Mouse (Mus musculus): ENCODE measurements at regions not wholly inside any gene's neighbourhood (a gene's known extent, or its start where the extent isn't known, plus 50 kb on each side); places are given as distances from the start of the nearest gene placed in this dataset.

DNA sequence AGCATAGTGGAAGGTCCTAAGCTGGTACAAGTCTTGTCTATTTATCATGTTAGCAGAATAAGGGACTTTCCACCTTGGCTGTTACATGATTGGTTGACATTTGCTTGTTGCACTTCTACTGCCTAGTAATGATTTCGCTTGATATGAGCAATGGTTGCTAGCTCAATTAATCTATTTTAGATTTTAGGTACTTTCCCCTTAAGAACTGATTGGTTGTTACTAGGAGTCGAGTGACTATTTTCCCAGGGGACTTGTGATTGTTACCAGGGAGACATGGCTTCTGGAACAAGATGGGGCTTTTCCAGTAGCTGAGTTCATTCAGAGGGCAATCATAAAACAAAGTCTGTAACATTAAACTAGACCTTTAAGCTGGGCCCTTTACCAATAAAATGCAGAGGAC, 100.9 kb downstream of the Nup35 start:
- no peak overlapping the region for H3K27ac ChIP-seq (replicated peaks)
- H3K36me3 ChIP-seq, result no peaks in the 10 kb centered on the region
- H3K27me3 ChIP-seq (replicated peaks), result no peaks in the 10 kb centered on the region
- H3K4me3 ChIP-seq (replicated peaks), result no peak overlapping the region
- no peaks in the 10 kb centered on the region for H3K4me1 ChIP-seq
- no peak overlapping the region for H3K9ac ChIP-seq (replicated peaks)
- no peak overlapping the region for H3K4me2 ChIP-seq
- ATAC-seq (ENCODE audit: low FRiP score), result no peak
- no peaks in the 10 kb centered on the region for H3K9me3 ChIP-seq (replicated peaks)
- 60% methylated on average over 2 of the region's 2 CpGs for WGBS

- no peaks in the 10 kb centered on the region for H3K9me3 ChIP-seq (replicated peaks)
- 70% methylated on average over 5 of the region's 5 CpGs for WGBS
- no peaks in the 10 kb centered on the region for H3K27me3 ChIP-seq (replicated peaks)
- H3K9ac ChIP-seq (replicated peaks), result no peak overlapping the region
- no peaks in the 10 kb centered on the region for H3K4me1 ChIP-seq
- no peak overlapping the region for H3K27ac ChIP-seq (replicated peaks)
- ATAC-seq (ENCODE audit: low FRiP score), result no peak
- no peak overlapping the region for H3K4me2 ChIP-seq
- no peaks in the 10 kb centered on the region for H3K36me3 ChIP-seq
- H3K4me3 ChIP-seq (replicated peaks), result no peak overlapping the region
Observed at GRCm38 (mm10) chr2:80724085-80724484, 107.0 kb downstream of the Nup35 start.

DNA sequence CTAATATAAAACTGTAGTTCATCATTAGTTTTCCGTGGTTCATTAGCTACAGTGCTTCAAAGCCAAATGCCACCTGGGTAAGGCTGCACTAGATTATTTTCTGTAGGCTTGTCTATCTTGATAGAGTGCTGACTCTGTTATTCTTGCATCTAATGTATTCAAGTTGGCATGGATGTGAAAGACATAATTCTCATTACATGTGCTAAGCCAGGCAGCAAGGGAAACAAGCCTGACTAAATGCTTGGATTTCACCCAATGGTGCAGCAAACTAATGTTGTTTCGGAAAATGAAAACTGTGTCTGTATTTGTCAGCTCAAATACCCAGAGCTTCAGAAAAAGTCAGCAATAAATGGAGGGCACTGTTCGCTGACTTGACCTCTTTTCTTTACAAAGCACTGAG, 114.3 kb downstream of the Nup35 start:
- no peak for ATAC-seq (ENCODE audit: low FRiP score)
- no peak overlapping the region for H3K9ac ChIP-seq (replicated peaks)
- no peaks in the 10 kb centered on the region for H3K9me3 ChIP-seq (replicated peaks)
- H3K4me2 ChIP-seq, result no peak overlapping the region
- no peaks in the 10 kb centered on the region for H3K36me3 ChIP-seq
- no peaks in the 10 kb centered on the region for H3K27me3 ChIP-seq (replicated peaks)
- H3K27ac ChIP-seq (replicated peaks), result no peak overlapping the region
- 61% methylated on average over 3 of the region's 3 CpGs for WGBS
- no peaks in the 10 kb centered on the region for H3K4me1 ChIP-seq
- no peak overlapping the region for H3K4me3 ChIP-seq (replicated peaks)

GRCm38 (mm10) chr2:80746737-80747136, 129.7 kb downstream of the Nup35 start:
- H3K36me3 ChIP-seq, result no peaks in the 10 kb centered on the region
- ATAC-seq (ENCODE audit: low FRiP score), result no peak

DNA sequence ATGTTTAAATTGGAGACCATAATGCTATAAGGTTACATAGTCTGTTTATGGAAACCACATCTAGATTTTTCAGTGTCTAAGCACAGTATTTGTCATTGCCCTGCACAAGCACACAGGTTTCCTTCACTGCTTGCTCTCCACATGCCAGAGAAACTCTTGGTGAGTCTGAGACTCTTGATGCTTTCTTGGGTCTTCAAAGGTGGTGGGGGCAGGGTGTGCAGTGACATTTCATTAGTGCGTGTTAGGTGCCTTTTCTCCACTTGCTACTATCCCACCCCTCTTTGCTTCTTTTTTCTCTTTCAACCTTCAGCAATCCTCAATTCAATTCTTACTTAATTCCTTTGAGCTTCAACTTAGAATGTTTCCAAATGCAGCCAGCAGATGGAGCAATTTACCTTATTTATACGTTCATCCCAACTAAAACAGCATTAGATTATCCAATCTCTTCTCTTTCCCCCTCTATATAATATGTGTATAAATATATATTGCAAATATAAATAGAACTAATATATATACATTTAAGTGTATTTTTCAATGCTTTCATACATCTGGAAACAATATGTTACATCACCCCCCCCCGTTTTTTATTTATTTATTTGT, 145.1 kb downstream of the Nup35 start:
- H3K27ac ChIP-seq (replicated peaks), result no peak overlapping the region
- 39% methylated on average over 3 of the region's 3 CpGs for WGBS
- H3K9ac ChIP-seq (replicated peaks), result no peak overlapping the region
- H3K9me3 ChIP-seq (replicated peaks), result no peaks in the 10 kb centered on the region
- no peaks in the 10 kb centered on the region for H3K27me3 ChIP-seq (replicated peaks)
- H3K36me3 ChIP-seq, result no peaks in the 10 kb centered on the region
- H3K4me2 ChIP-seq, result no peak overlapping the region
- peaks cover 7% of the 10 kb centered on the region; the same call in 1 of the 2 replicates for H3K4me1 ChIP-seq
- ATAC-seq (ENCODE audit: low FRiP score), result no peak; the same call in 1 of the 2 replicates
- H3K4me3 ChIP-seq (replicated peaks), result no peak overlapping the region

More at GRCm38 (mm10) chr2:80746737-80747136, 129.7 kb downstream of the Nup35 start:
- Histone ChIP-seq H3K27ac (replicated peaks) (no peak overlapping the region), H3K27me3 (replicated peaks) (no peaks in the 10 kb centered on the region), H3K9ac (replicated peaks) (no peak overlapping the region), H3K4me3 (replicated peaks) (no peak overlapping the region), H3K9me3 (replicated peaks) (no peaks in the 10 kb centered on the region), H3K4me1 (no peaks in the 10 kb centered on the region), H3K4me2 (no peak overlapping the region)
- WGBS, result 78% methylated on average over 6 of the region's 6 CpGs

DNA sequence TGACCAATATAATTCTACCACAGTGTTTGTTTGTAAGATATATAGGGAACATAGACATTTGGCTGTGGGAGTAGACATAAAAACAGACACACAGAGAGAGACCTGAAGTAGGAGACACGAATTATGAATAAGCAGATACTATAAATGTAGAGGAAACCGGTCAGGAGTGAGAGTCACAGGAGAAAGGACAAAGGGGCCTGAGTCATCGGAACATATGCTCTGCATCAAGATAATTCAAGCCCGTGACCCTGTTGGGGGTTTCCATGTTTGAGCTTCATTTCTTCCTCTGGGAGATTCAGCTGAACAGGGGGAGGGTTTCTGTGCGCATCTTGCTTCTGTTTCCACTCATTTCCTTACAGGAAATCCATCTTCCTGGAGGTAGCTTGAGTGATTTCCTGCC, 154.1 kb downstream of the Nup35 start:
- Histone ChIP-seq H3K27me3 (replicated peaks) (no peaks in the 10 kb centered on the region), H3K36me3 (no peaks in the 10 kb centered on the region), H3K27ac (replicated peaks) (no peak overlapping the region), H3K4me3 (replicated peaks) (no peak overlapping the region), H3K4me1 (no peaks in the 10 kb centered on the region), H3K9me3 (replicated peaks) (no peaks in the 10 kb centered on the region), H3K4me2 (no peak overlapping the region), H3K9ac (replicated peaks) (no peak overlapping the region)
- 74% methylated on average over 5 of the region's 5 CpGs for WGBS
- ATAC-seq (ENCODE audit: low FRiP score), result no peak

DNA sequence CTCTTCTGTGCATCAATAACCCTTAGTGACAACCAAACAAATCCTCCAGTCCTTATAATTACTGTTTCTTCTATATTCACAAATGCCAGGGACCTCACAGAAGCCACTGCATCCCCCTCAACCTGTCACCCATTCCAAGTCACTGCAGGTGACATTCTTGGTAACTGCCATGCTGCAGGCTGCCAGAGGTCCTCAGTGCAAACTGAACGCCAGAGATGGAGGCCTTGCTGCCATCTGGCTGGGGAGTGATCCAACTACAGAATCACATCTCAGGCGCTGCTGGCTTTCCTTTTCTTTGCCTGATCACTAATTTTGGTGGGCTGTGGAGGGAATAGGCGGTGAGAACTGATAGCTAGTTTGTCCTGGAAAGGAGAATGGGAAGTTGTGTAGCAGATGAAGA, 155.4 kb downstream of the Nup35 start:
- no peak overlapping the region for H3K4me2 ChIP-seq
- H3K27ac ChIP-seq (replicated peaks), result no peak overlapping the region
- H3K36me3 ChIP-seq, result no peaks in the 10 kb centered on the region
- H3K9me3 ChIP-seq (replicated peaks), result no peaks in the 10 kb centered on the region
- 66% methylated on average over 3 of the region's 3 CpGs for WGBS
- H3K27me3 ChIP-seq (replicated peaks), result no peaks in the 10 kb centered on the region
- ATAC-seq (ENCODE audit: low FRiP score), result no peak
- no peak overlapping the region for H3K4me3 ChIP-seq (replicated peaks)
- no peaks in the 10 kb centered on the region for H3K4me1 ChIP-seq
- no peak overlapping the region for H3K9ac ChIP-seq (replicated peaks)

- no peaks in the 10 kb centered on the region for H3K9me3 ChIP-seq (replicated peaks)
- H3K4me1 ChIP-seq, result 0 out of 2 replicates have a peak, but pooled peaks cover 4% of the 10 kb centered on the region
- H3K4me3 ChIP-seq (replicated peaks), result no peak overlapping the region
- no peak overlapping the region for H3K9ac ChIP-seq (replicated peaks)
- H3K4me2 ChIP-seq, result no peak overlapping the region
- H3K36me3 ChIP-seq, result no peaks in the 10 kb centered on the region
- no peak for ATAC-seq (ENCODE audit: low FRiP score)
- H3K27ac ChIP-seq (replicated peaks), result no peak overlapping the region
- WGBS, result 65% methylated on average over 4 of the region's 4 CpGs
- H3K27me3 ChIP-seq (replicated peaks), result no peaks in the 10 kb centered on the region
Observed at GRCm38 (mm10) chr2:80786370-80786769, 169.3 kb downstream of the Nup35 start.

GRCm38 (mm10) chr2:80793345-80794147, 176.5 kb downstream of the Nup35 start:
- Histone ChIP-seq H3K4me1 (peaks cover 9% of the 10 kb centered on the region; the same call in 1 of the 2 replicates), H3K4me2 (no peak overlapping the region), H3K36me3 (no peaks in the 10 kb centered on the region), H3K9me3 (replicated peaks) (no peaks in the 10 kb centered on the region), H3K9ac (replicated peaks) (no peak overlapping the region), H3K27ac (replicated peaks) (no peak overlapping the region), H3K27me3 (replicated peaks) (no peaks in the 10 kb centered on the region), H3K4me3 (replicated peaks) (no peak overlapping the region)
- 43% methylated on average over 14 of the region's 14 CpGs for WGBS
- no peak for ATAC-seq (ENCODE audit: low FRiP score)

- WGBS, result 49% methylated on average over 7 of the region's 7 CpGs
Observed at GRCm38 (mm10) chr2:80794148-80794507, 177.1 kb downstream of the Nup35 start.

DNA sequence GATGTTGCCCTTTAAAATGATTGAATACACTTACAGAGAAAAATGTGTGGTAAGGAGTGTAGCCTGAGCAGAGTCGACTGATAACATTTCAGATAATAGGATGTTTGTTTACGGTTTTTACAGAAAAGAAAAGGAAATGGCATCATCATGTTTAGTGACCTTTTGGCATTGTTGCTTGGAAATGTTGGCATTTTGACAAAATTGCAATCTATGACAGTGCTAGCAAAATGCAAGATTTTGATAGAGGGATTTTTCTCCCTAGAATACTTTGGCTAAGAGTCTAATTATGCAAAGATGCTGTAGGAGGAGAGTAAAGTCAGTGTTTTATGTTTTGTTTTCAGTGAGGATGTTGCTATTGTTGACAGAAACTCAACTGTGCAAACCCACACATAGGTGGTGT, 202.2 kb downstream of the Nup35 start:
- H3K36me3 ChIP-seq, result no peaks in the 10 kb centered on the region
- H3K27me3 ChIP-seq (replicated peaks), result no peaks in the 10 kb centered on the region
- no peak overlapping the region for H3K4me2 ChIP-seq
- H3K4me1 ChIP-seq, result no peaks in the 10 kb centered on the region
- no peak overlapping the region for H3K9ac ChIP-seq (replicated peaks)
- 72% methylated on average over 2 of the region's 2 CpGs for WGBS
- no peak for ATAC-seq (ENCODE audit: low FRiP score)
- no peaks in the 10 kb centered on the region for H3K9me3 ChIP-seq (replicated peaks)
- no peak overlapping the region for H3K4me3 ChIP-seq (replicated peaks)
- no peak overlapping the region for H3K27ac ChIP-seq (replicated peaks)

More at GRCm38 (mm10) chr2:80794148-80794507, 177.1 kb downstream of the Nup35 start:
- no peak overlapping the region for H3K27ac ChIP-seq (replicated peaks)
- H3K9me3 ChIP-seq (replicated peaks), result no peaks in the 10 kb centered on the region
- H3K9ac ChIP-seq (replicated peaks), result no peak overlapping the region
- no peak overlapping the region for H3K4me2 ChIP-seq
- H3K36me3 ChIP-seq, result no peaks in the 10 kb centered on the region
- no peak for ATAC-seq (ENCODE audit: low FRiP score)
- H3K4me1 ChIP-seq, result peaks cover 9% of the 10 kb centered on the region; the same call in 1 of the 2 replicates
- H3K4me3 ChIP-seq (replicated peaks), result no peak overlapping the region
- H3K27me3 ChIP-seq (replicated peaks), result no peaks in the 10 kb centered on the region

- no peaks in the 10 kb centered on the region for H3K9me3 ChIP-seq (replicated peaks)
- 18% methylated on average over 1 of the region's 1 CpGs for WGBS
- H3K36me3 ChIP-seq, result no peaks in the 10 kb centered on the region
- peaks cover 4% of the 10 kb centered on the region; the same call in 1 of the 2 replicates for H3K4me1 ChIP-seq
- H3K9ac ChIP-seq (replicated peaks), result no peak overlapping the region
- no peaks in the 10 kb centered on the region for H3K27me3 ChIP-seq (replicated peaks)
- H3K4me2 ChIP-seq, result no peak overlapping the region
- H3K27ac ChIP-seq (replicated peaks), result no peak overlapping the region
- H3K4me3 ChIP-seq (replicated peaks), result no peak overlapping the region
- ATAC-seq (ENCODE audit: low FRiP score), result peak; percentile 47; the same call in 1 of the 2 replicates
Observed at GRCm38 (mm10) chr2:80851056-80851455, 234.0 kb downstream of the Nup35 start.
